Mouse (Mus musculus) spleen, adult 2 months (tissue): ENCODE data around the gene Emc3.

Source experiments
- CTCF ChIP-seq: fragments of 200-500 bp; IDR thresholded peaks from 2 replicates; pipeline ENCODE4 v1.5.1; 2011; ENCODE audit warnings: mild to moderate bottlenecking, inconsistent platforms; ENCODE audit not compliant: insufficient read depth, insufficient read length, insufficient replicate concordance; ENCODE audit errors: extremely low read depth
- POLR2A ChIP-seq: fragments of 200-500 bp; IDR thresholded peaks from 2 replicates; pipeline ENCODE4 v1.6.1; 2011; ENCODE audit warnings: low read depth, low read length, inconsistent platforms

GRCm38 (mm10) chr6:113501388-113502084, 29.9 kb downstream of the Emc3 start, which contains the start of gene Prrt3:
- no peak for TF ChIP-seq CTCF
- no peak for TF ChIP-seq POLR2A
